Mouse (Mus musculus) erythroblast, embryonic 14.5 days (primary cell): ENCODE measurements at regions not wholly inside any gene's neighbourhood (a gene's known extent, or its start where the extent isn't known, plus 50 kb on each side); places are given as distances from the start of the nearest gene placed in this dataset.

Experiments used
- GATA1 ChIP-seq: IDR thresholded peaks from 2 replicates; pipeline ENCODE4 v1.6.1; 2012; ENCODE audit warnings: low read length, inconsistent platforms, mixed read lengths
- TAL1 ChIP-seq: IDR thresholded peaks from 3 replicates; pipeline ENCODE4 v1.6.1; 2012; ENCODE audit warnings: low read length, inconsistent platforms, mixed read lengths

GRCm38 (mm10) chr17:9743342-9743741 is 73.8 kb upstream of the Pabpc6 start:
- TF ChIP-seq GATA1 (no peak), TAL1 (no peak)
